Mouse (Mus musculus): ENCODE results near the gene Morf4l1.

The Morf4l1 gene

GRCm38 (mm10) chr9:90108272-90108671 lies 6.3 kb downstream of the Morf4l1 start:
- Histone ChIP-seq H3K9me3 (ENCODE audit: low read length) (no peaks in the 10 kb centered on the region), H3K36me3 (ENCODE audit: insufficient read depth, low read length) (peaks cover 65% of the 10 kb centered on the region), H3K27me3 (ENCODE audit: insufficient read depth, low read length) (no peaks in the 10 kb centered on the region), H3K4me1 (replicated peaks; ENCODE audit: low read depth, low read length) (peaks cover 86% of the 10 kb centered on the region), H3K4me3 (replicated peaks; ENCODE audit: low read length) (peak overlapping the region; percentile 23; the same call in 1 of the 2 replicates)
- no peak for TF ChIP-seq CTCF (conservative IDR thresholded peaks at IDR 0.05; ENCODE audit: low read length)
- no peak for TF ChIP-seq POU5F1 (IDR thresholded peaks at IDR 0.05; ENCODE audit: borderline replicate concordance, low read length)
- TF ChIP-seq NANOG (IDR thresholded peaks at IDR 0.05; ENCODE audit: borderline replicate concordance, low read length): no peak

GRCm38 (mm10) chr9:90106915-90107314 lies 7.7 kb downstream of the Morf4l1 start:
- Histone ChIP-seq H3K9me3 (ENCODE audit: low read length) (no peaks in the 10 kb centered on the region), H3K4me1 (replicated peaks; ENCODE audit: low read depth, low read length) (peaks cover 80% of the 10 kb centered on the region), H3K27me3 (ENCODE audit: insufficient read depth, low read length) (no peaks in the 10 kb centered on the region), H3K4me3 (replicated peaks; ENCODE audit: low read length) (no peak overlapping the region), H3K36me3 (ENCODE audit: insufficient read depth, low read length) (peaks cover 79% of the 10 kb centered on the region)
- TF ChIP-seq POU5F1 (IDR thresholded peaks at IDR 0.05; ENCODE audit: borderline replicate concordance, low read length): no peak
- no peak for TF ChIP-seq CTCF (conservative IDR thresholded peaks at IDR 0.05; ENCODE audit: low read length)
- TF ChIP-seq NANOG (IDR thresholded peaks at IDR 0.05; ENCODE audit: borderline replicate concordance, low read length): no peak

- Histone ChIP-seq H3K27me3 (ENCODE audit: insufficient read depth, low read length) (no peaks in the 10 kb centered on the region), H3K36me3 (ENCODE audit: insufficient read depth, low read length) (peaks cover 93% of the 10 kb centered on the region), H3K9me3 (ENCODE audit: low read length) (no peaks in the 10 kb centered on the region), H3K4me3 (replicated peaks; ENCODE audit: low read length) (no peak overlapping the region), H3K4me1 (replicated peaks; ENCODE audit: low read depth, low read length) (peaks cover 78% of the 10 kb centered on the region)
- TF ChIP-seq NANOG (IDR thresholded peaks at IDR 0.05; ENCODE audit: borderline replicate concordance, low read length) (no peak), CTCF (conservative IDR thresholded peaks at IDR 0.05; ENCODE audit: low read length) (no peak), POU5F1 (IDR thresholded peaks at IDR 0.05; ENCODE audit: borderline replicate concordance, low read length) (no peak)
Measured at GRCm38 (mm10) chr9:90105462-90105861, 9.1 kb downstream of the Morf4l1 start.

- TF ChIP-seq NANOG (IDR thresholded peaks at IDR 0.05; ENCODE audit: borderline replicate concordance, low read length) (no peak), POU5F1 (IDR thresholded peaks at IDR 0.05; ENCODE audit: borderline replicate concordance, low read length) (no peak), CTCF (conservative IDR thresholded peaks at IDR 0.05; ENCODE audit: low read length) (peak; percentile 64)
- Histone ChIP-seq H3K4me3 (replicated peaks; ENCODE audit: low read length) (no peak overlapping the region), H3K36me3 (ENCODE audit: insufficient read depth, low read length) (peaks cover 95% of the 10 kb centered on the region), H3K4me1 (replicated peaks; ENCODE audit: low read depth, low read length) (peaks cover 44% of the 10 kb centered on the region), H3K27me3 (ENCODE audit: insufficient read depth, low read length) (no peaks in the 10 kb centered on the region), H3K9me3 (ENCODE audit: low read length) (no peaks in the 10 kb centered on the region)
Measured at GRCm38 (mm10) chr9:90100760-90101159, 13.8 kb downstream of the Morf4l1 start.

GRCm38 (mm10) chr9:90098934-90099333 lies 15.6 kb downstream of the Morf4l1 start:
- Histone ChIP-seq H3K4me3 (replicated peaks; ENCODE audit: low read length) (no peak overlapping the region), H3K4me1 (replicated peaks; ENCODE audit: low read depth, low read length) (peaks cover 31% of the 10 kb centered on the region), H3K36me3 (ENCODE audit: insufficient read depth, low read length) (peaks cover 99% of the 10 kb centered on the region), H3K9me3 (ENCODE audit: low read length) (no peaks in the 10 kb centered on the region), H3K27me3 (ENCODE audit: insufficient read depth, low read length) (no peaks in the 10 kb centered on the region)
- TF ChIP-seq CTCF (conservative IDR thresholded peaks at IDR 0.05; ENCODE audit: low read length) (peak; percentile 44), POU5F1 (IDR thresholded peaks at IDR 0.05; ENCODE audit: borderline replicate concordance, low read length) (no peak)

GRCm38 (mm10) chr9:90089339-90090104 lies 25.1 kb downstream of the Morf4l1 start:
- H3K27me3 ChIP-seq (ENCODE audit: insufficient read depth, low read length): no peaks in the 10 kb centered on the region
- TF ChIP-seq CTCF (conservative IDR thresholded peaks at IDR 0.05; ENCODE audit: low read length) (no peak), NANOG (IDR thresholded peaks at IDR 0.05; ENCODE audit: borderline replicate concordance, low read length) (no peak), POU5F1 (IDR thresholded peaks at IDR 0.05; ENCODE audit: borderline replicate concordance, low read length) (no peak)
- H3K4me1 ChIP-seq (replicated peaks; ENCODE audit: low read depth, low read length): peaks cover 31% of the 10 kb centered on the region
- H3K36me3 ChIP-seq (ENCODE audit: insufficient read depth, low read length): peaks cover 73% of the 10 kb centered on the region
- H3K9me3 ChIP-seq (ENCODE audit: low read length): no peaks in the 10 kb centered on the region
- no peak overlapping the region for H3K4me3 ChIP-seq (replicated peaks; ENCODE audit: low read length)

- TF ChIP-seq NANOG (IDR thresholded peaks at IDR 0.05; ENCODE audit: borderline replicate concordance, low read length) (no peak), POU5F1 (IDR thresholded peaks at IDR 0.05; ENCODE audit: borderline replicate concordance, low read length) (no peak), CTCF (conservative IDR thresholded peaks at IDR 0.05; ENCODE audit: low read length) (no peak)
- Histone ChIP-seq H3K4me1 (replicated peaks; ENCODE audit: low read depth, low read length) (peaks cover 31% of the 10 kb centered on the region), H3K4me3 (replicated peaks; ENCODE audit: low read length) (no peak overlapping the region), H3K9me3 (ENCODE audit: low read length) (no peaks in the 10 kb centered on the region), H3K36me3 (ENCODE audit: insufficient read depth, low read length) (peaks cover 60% of the 10 kb centered on the region), H3K27me3 (ENCODE audit: insufficient read depth, low read length) (no peaks in the 10 kb centered on the region)
Measured at GRCm38 (mm10) chr9:90087906-90088485, 26.6 kb downstream of the Morf4l1 start.

GRCm38 (mm10) chr9:90084766-90085468 lies 29.7 kb downstream of the Morf4l1 start:
- TF ChIP-seq POU5F1 (IDR thresholded peaks at IDR 0.05; ENCODE audit: borderline replicate concordance, low read length): no peak
- TF ChIP-seq NANOG (IDR thresholded peaks at IDR 0.05; ENCODE audit: borderline replicate concordance, low read length): no peak
- TF ChIP-seq CTCF (conservative IDR thresholded peaks at IDR 0.05; ENCODE audit: low read length): no peak
- Histone ChIP-seq H3K4me1 (replicated peaks; ENCODE audit: low read depth, low read length) (peaks cover 19% of the 10 kb centered on the region), H3K9me3 (ENCODE audit: low read length) (no peaks in the 10 kb centered on the region), H3K36me3 (ENCODE audit: insufficient read depth, low read length) (peaks cover 36% of the 10 kb centered on the region), H3K4me3 (replicated peaks; ENCODE audit: low read length) (no peak overlapping the region), H3K27me3 (ENCODE audit: insufficient read depth, low read length) (no peaks in the 10 kb centered on the region)
